Mouse (Mus musculus) G1E-ER4 (cell line): Measurements from ENCODE around the gene Pkd1. TPM values are rescaled to one million over a fixed set of nuclear protein-coding genes. Genes with fewer than 3 reads are reported as not detected.

Source experiments
- GATA1 ChIP-seq: IDR thresholded peaks from one replicate; pipeline ENCODE4 v1.8.0; 2012; ENCODE audit warnings: low read length, inconsistent platforms
- polyA plus RNA-seq: library from polyadenylated mRNA; stranded (reverse); fragments of >175 nt; gene quantifications from 2 replicates; pipeline ENCODE4 v1.2.3, GENCODE M21; 2012

Pkd1 gene
- polyA plus RNA-seq, 1 experiment = 4.0 TPM

DNA sequence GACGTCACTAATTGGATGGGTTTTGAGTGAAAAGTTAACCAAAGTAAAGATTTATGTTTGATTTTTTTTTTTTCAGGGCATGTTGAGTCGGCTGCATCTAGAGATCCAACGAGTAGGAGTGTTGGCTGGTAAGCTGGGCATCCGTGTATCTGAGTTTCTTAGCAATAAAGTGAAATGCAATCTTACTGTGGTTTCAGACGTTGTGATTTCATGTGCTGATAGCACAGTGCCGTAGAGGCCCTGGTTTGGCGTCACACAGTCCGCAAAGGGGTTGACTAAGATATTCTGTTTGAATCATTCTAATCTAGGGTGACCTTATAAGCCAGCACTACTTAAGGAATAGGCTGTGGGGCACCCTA lies 21.1 kb upstream of the Pkd1 start:
- no peak for TF ChIP-seq GATA1

DNA sequence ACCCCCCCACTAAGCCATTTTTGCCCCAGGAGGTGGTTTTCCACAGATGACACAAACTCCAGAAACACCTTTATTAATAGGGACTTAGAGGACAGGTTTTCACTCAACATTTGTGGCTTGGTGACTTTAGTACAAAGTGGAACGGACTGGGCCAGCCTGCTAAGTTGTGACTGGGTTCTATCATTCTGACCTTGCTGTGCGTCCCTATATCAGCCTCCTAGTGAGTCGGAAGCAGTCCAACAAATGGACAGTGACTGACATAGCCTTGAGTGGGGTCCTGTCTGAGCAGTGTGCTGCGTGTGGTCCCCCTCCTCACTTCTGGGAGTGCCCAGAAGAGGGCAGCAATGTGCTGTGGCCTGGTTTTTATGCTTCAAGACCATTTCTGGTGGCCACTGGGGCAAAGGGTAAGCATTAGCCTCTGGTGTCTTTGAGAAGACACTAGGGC lies 20.6 kb upstream of the Pkd1 start:
- TF ChIP-seq GATA1 = no peak

DNA sequence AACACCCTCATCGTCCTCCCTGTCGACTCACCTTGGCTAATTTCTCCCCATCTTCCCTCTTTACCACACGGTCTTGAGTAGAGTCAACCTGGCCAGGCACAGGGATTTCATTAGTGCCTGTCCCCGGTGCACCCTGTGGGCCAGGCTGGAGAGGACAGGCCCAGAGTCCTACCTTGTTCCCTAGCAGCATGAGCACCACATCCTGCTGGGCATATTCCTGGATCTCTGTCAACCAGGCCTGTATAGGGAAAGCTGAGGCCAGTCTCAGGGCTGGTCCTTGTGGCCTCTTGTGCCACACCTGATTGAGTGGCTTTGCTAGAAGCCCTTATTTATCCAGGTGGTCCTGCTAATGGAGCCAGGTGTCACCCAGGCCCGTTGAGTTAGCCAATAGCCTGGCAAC lies 19.8 kb upstream of the Pkd1 start:
- TF ChIP-seq GATA1 = no peak

DNA sequence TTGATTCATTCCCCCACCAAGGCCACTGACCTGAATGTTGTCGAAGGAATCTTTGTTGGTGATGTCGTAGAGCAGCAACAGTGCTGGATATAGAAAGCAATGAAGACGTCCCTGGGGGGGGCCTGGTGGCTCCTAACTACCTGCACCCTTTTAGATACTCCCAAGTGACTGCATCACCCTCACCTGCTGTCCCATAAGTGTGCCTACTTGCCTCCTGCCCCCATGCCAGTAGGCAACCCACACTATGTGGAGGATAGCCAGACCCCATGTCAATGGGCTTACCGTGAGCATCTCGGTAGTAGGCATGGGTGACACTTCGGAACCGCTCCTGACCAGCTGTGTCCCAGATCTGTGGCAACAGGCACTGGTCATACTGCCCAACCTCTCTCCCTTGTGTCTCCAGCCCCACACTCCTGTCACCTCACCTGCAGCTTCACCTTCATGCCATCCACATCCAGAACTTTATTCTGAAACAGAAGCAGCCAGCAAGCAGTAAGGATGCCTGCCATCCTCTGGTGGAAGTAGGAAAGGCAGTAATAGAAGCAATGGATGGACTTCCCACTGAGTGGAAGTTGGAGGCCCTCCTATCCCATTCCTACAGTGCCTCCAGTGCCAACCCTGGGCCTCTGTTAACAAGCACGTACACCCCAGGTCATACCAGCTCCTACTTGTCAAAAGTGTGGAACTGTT lies 19.1 kb upstream of the Pkd1 start:
- TF ChIP-seq GATA1 = no peak

DNA sequence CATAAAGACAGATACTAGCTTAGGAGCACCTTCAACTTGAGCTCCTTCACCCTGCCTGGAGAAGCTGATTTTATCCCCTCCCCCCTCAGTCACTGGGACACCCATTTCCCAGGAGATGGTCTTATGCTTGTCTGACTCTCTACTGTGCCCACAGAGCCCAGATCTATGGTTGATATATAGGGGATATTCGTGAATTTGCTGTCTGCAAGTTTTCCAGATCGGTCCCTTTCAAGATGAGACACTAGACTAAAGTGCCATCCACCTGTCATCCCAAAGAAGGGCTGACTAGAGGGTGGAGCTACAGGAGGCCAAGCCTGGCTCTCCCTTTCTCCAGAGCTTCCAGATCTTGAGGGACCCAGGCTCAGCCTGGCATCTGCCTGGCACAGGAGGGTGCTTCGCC lies 18.6 kb upstream of the Pkd1 start:
- no peak for TF ChIP-seq GATA1

DNA sequence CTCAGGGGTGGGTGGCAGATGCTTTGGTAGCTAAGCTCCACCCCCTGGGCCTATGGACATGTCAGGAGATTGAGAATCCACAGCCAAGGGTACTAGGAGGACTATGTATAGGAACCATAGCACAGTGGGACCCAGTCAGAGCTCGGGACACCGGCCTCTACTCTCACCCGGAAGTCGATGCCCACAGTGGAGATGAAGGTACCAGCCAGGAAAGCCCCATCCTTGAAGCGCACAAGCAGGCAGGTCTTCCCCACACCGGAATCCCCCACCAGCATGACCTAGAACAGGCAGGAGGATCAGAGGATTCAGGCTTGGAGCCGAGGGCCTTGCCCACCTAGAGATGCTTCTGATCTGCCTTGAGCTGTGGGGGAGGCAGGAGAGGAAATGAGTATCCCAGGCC lies 17.6 kb upstream of the Pkd1 start:
- no peak for TF ChIP-seq GATA1

DNA sequence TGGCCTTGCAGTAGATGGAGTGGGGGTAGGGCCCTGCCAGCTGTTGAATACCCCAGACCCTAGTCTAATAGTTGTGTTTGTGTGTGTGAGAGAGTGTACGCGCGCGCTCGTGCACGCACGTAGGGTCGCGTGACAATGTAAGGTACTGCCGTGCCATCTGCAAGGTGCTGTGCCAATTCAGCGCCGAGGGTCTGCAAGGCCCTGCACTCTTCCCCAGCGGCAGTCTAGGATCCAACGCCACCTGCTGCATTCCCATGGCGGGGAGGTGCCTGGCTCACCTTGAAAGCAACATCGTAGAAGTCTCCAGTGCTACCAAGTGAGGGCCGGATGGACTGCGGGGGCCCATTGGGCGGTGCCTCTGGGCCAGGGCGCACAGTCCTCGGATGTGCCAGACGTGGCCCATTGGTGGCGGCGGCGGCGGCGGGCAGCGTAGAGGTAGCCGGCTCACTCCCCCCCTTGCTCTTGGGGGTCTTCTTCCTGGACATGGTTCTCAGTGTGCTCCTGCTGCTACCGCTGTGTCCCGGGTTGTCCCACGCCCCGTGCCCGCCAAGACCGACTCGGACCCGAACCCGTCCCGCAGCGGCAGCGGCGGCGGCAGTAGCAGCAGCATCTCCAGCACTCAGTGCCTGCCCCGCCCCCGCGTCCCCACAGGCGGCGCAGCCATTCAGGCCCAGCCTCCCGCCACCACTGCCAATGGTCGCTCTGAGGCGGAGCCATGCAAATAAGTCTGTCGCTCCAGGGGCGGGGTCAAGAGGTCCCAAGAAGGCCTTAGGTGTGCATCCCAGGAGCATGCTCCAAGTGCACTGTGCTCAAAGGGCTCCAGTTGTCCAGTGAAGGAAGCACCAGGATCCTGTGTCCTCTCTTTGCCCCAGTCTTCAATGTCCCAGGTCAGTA lies 16.3 kb upstream of the Pkd1 start:
- no peak for TF ChIP-seq GATA1

DNA sequence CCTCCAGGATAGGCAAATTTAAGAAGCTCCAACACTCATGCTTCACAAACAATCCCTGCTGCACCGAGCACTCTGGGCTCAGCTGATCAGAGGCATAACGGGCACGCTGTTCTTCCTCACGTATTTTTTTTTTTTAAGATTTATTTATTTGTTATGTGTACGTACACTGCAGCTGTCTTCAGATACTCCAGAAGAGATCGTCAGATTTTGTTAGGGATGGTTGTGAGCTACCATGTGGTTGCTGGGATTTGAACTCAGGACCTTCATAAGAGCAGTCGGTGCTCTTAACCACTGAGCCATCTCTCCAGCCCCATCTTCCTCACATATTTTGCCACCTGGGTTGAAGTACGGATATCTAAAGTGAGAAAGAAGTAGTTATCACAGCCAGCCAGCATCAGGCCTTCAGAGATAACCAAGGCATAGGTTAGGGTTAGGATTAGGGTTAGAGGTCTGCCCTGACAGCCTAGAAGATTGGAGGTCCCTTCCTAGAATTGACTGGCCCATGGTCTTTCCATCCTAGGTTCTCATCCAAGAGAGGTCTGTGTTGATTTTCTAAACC lies 15.4 kb upstream of the Pkd1 start, which contains the start of gene Rab26:
Gene Rab26, minus strand, starts transcription at position 51 of the 559 bp plus-strand sequence.
- no peak for TF ChIP-seq GATA1

DNA sequence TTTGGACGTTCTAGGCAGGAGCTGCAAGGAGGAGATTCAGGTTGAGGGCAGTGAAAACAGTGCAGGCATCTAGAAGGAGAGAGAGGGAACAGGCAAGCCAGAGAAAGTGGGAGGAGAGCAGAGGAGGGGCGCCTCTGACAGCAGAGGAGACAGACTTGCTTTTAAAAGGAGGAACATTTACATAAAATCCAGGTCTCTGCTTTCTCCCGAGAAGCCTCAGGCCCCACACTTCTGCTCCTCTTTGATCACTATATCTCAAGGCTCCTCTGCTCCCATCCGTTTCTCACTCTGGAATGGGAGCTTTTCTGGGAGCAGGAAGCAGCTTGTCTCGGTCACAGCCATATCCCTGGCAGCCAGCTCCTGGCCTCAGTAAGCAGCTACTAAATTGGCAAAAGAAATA lies 14.3 kb upstream of the Pkd1 start:
- no peak for TF ChIP-seq GATA1

DNA sequence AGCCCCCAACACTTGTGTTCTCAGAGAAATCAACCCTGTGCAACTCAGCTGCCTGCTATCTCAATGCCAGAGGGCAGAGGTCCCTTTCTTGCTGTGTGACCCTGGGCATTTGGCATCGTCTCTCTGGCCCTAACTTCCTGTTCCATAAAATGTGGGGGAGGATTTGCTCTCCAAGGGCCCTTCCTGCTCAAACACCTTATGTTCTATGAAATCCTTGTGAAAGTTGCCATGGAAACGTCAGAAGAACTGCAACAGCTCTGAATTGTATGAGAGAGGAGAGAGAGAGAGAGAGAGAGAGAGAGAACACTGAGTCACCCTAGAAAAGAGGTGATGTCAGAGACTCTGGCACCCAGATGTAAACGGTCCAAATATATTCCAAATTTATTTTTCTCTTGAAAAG lies 12.1 kb upstream of the Pkd1 start:
- no peak for TF ChIP-seq GATA1

DNA sequence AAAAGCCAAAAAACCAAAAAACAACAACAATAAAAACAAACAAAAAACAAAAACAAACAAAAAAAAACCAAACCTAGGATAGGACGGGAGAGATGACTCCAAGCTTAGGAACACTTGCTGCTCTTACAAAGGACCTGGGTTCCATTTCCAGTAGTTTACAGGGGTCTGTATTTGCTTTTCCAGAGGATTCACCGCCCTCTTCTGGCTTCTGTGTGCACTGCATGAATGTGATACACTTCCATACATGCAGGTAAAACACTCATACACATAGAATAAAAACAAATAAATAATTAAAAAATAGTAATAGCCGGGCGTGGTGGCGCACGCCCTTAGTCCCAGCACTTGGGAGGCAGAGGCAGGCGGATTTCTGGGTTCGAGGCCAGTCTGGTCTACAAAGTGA lies 10.7 kb upstream of the Pkd1 start:
- TF ChIP-seq GATA1 = no peak

DNA sequence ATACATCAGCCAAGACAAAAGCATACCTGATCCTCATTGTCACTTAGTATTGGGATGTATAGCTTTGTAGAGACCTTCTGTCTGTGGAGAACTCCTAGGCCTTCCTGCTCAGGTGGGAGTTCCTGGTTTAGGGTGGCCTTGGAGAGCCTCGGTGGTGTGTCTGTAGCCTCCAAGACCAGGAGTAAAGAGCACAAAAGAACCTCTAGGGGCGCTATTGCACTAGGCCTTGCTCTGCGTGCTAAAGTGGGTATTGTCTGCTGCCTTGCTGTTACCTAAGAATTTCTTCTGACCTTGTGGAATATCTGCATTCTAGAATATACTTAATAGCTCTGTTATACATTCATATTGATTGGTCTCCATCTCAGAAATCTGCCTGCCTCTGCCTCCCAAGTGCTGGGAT lies 9.3 kb upstream of the Pkd1 start:
- TF ChIP-seq GATA1 = no peak

DNA sequence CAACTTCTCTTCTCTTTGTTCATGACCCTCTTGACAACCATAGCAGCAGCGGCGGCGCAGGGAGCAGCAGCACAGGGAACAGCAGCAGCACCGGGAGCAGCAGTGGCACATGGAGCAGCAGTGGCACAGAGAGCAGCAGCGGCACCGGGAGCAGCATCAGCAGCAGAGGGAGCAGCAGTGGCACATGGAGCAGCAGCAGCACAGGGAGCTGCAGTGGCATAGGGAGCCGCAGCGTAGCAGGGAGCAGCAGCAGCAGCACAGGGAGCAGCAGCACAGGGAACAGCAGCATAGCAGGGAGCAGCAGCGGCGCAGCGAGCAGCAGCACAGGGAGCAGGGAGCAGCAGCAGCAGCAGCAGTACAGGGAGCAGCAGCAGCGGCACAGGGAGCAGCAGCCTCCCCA lies 5.0 kb upstream of the Pkd1 start:
- TF ChIP-seq GATA1 = no peak

DNA sequence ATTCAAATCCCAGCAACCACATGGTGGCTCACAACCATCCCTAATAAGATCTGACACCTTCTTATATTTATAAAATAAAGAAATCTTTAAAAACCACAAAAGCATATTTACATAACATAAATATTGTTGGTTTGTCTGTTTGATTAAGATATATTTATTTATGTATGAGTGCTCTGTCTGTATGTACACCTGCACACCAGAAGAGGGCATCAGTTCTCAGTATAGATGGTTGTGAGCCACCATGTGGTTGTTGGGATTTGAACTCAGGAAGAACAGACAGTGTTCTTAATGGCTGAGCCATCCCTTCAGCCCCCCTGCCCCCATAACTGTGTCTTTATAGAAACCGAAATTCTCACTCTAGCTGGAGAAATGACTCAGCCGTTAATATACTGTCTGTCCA lies 4.4 kb upstream of the Pkd1 start:
- no peak for TF ChIP-seq GATA1

DNA sequence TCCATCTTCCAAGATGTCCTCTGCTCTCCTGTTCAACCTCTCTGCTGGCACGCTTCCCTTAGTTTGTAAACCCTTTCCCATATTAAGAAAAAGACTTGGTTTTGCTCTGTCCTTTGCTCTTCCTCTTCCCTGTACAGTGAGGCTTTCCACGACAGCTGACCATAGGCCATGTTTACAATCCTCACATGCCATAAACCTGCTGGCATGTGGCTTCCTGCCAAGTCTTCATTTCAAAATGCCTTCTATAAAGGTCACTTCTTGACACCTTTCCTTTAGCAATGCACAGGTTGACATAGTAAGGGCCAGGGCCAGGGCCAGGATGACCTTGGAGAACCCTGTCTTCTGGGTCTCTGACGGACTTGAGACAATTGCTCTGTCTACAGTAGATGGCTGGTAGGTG lies 3.4 kb upstream of the Pkd1 start:
- TF ChIP-seq GATA1 = no peak

DNA sequence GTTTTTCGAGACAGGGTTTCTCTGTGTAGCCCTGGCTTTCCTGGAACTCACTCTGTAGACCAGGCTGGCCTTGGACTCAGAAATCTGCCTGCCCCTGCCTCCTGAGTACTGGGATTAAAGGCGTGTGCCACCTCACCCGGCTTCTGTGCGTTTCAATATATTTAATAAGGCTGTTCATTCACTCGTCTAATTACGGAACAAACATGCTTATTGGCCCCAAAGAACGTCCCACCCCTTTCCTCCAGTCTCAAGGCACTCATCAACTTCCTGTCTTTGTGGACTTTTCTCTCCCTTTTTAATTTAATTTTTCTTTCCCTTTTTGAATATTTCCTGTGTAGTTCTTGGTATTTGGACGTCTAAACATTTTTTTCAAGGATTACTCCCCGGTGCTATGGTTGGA lies 1.2 kb upstream of the Pkd1 start:
- no peak for TF ChIP-seq GATA1
